Mouse (Mus musculus): ENCODE results near the gene Chd1l.

GRCm38 (mm10) chr3:97587656-97588055 lies 22.3 kb downstream of the Chd1l start:
- no peak for TF ChIP-seq CTCF (conservative IDR thresholded peaks at IDR 0.05; ENCODE audit: low read length)
- TF ChIP-seq NANOG (IDR thresholded peaks at IDR 0.05; ENCODE audit: borderline replicate concordance, low read length), result no peak
- no peak for TF ChIP-seq POU5F1 (IDR thresholded peaks at IDR 0.05; ENCODE audit: borderline replicate concordance, low read length)
